ENCODE assay signal across 7 mouse cellular contexts in the genomic region with DNA sequence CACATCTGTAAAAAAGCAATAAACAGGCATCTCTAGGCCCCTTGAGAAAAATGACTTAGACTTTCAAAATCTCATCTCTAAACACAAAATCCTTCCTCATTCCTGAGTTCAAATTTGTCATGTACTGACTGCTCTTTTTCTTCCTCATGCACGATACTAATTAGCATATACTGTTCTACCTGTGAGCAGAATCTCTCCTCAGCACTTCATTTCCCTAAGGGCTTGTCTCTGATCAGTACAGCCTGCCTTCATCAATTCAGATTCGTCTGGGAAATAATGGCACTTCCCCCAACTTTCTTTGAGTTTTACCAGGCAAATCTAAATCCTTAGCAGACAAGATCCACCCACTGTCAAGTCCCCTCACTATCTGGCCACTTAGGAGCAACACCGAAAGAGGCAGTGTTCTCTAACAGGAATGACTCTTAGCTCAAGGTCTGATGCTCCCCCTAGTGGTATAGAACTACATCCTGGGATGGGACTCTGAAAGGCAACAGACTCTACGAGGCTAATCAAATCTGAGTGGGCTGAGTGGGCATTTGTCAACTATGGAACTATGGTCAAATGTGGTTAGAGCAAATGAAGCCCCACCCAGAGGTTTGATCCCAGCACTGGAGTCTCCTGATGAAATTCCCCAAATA.
DNase-seq lines count a peak whose midpoint lies in the region; ATAC-seq and TF ChIP-seq lines count a peak whose summit lies in the region.

No protein-coding gene starts in this region.

- H3K9me3 ChIP-seq in heart, embryonic 12.5 days (replicated peaks), result no peaks in the 10 kb centered on the region
- no peaks in the 10 kb centered on the region for H3K9me3 ChIP-seq in kidney, embryonic 16.5 days (ENCODE audit: low read length)
- H3K9me3 ChIP-seq in lung, embryonic 14.5 days (ENCODE audit: low read depth, low read length), result no peaks in the 10 kb centered on the region

- H3K27ac ChIP-seq in heart, embryonic 12.5 days (ENCODE audit: poor library complexity, severe bottlenecking), result no peak overlapping the region
- H3K27ac ChIP-seq in kidney, embryonic 16.5 days (ENCODE audit: low read length), result no peak overlapping the region
- H3K27ac ChIP-seq in lung, embryonic 14.5 days (ENCODE audit: low read depth), result no peak overlapping the region

- H3K27me3 ChIP-seq in heart, embryonic 12.5 days (replicated peaks), result no peaks in the 10 kb centered on the region
- no peaks in the 10 kb centered on the region for H3K27me3 ChIP-seq in kidney, embryonic 16.5 days (ENCODE audit: insufficient read depth, low read length)
- no peaks in the 10 kb centered on the region for H3K27me3 ChIP-seq in lung, embryonic 14.5 days (ENCODE audit: insufficient read depth, low read length)

- no peak overlapping the region for H3K4me3 ChIP-seq in heart, embryonic 12.5 days
- no peak overlapping the region for H3K4me3 ChIP-seq in kidney, embryonic 16.5 days (ENCODE audit: low read length)
- no peak overlapping the region for H3K4me3 ChIP-seq in lung, embryonic 14.5 days (ENCODE audit: low read depth, low read length)

- peak; percentile 77 for ATAC-seq in heart, embryonic 12.5 days (ENCODE audit: insufficient number of reproducible peaks, low FRiP score)
- ATAC-seq in kidney, embryonic 16.5 days (ENCODE audit: low FRiP score, low TSS enrichment), result peak; percentile 82
- peak; percentile 85; the same call in 1 of the 2 replicates for ATAC-seq in lung, embryonic 14.5 days (ENCODE audit: insufficient read depth)
- ATAC-seq in neutrophil, adult 5-6 weeks (ENCODE audit: extremely low read depth, insufficient number of reproducible peaks, low FRiP score, poor library complexity, severe bottlenecking), result peak; percentile 93

- DNase-seq in ES-CJ7 (ENCODE audit: low read depth, low spot score), result peak; percentile 90
- DNase-seq in adipocyte (ENCODE audit: low spot score), result peak; percentile 76
- peak; percentile 47 for DNase-seq in embryo, embryonic 9.5 days (ENCODE audit: extremely low spot score)
- peak; percentile 87 for DNase-seq in lung, embryonic 14.5 days

- no peak overlapping the region for H3K4me2 ChIP-seq in heart, embryonic 12.5 days
- H3K4me2 ChIP-seq in kidney, embryonic 16.5 days (replicated peaks; ENCODE audit: low read depth, low read length), result no peak overlapping the region
- H3K4me2 ChIP-seq in lung, embryonic 14.5 days, result no peak overlapping the region

- WGBS in heart, embryonic 12.5 days, result 24% methylated on average over 4 of the region's 4 CpGs
- 21% methylated on average over 4 of the region's 4 CpGs for WGBS in kidney, embryonic 16.5 days
- 23% methylated on average over 4 of the region's 4 CpGs for WGBS in lung, embryonic 14.5 days

- peak; percentile 86 for TF ChIP-seq CTCF in lung, embryonic 14.5 days (IDR thresholded peaks at IDR 0.05; ENCODE audit: low read depth)

- H3K9ac ChIP-seq in heart, embryonic 12.5 days, result no peak overlapping the region
- no peak overlapping the region for H3K9ac ChIP-seq in kidney, embryonic 16.5 days (replicated peaks; ENCODE audit: low read length)
- H3K9ac ChIP-seq in lung, embryonic 14.5 days, result no peak overlapping the region

- H3K4me1 ChIP-seq in heart, embryonic 12.5 days (replicated peaks), result no peaks in the 10 kb centered on the region
- H3K4me1 ChIP-seq in kidney, embryonic 16.5 days (ENCODE audit: insufficient read depth, low read length), result no peaks in the 10 kb centered on the region
- H3K4me1 ChIP-seq in lung, embryonic 14.5 days (ENCODE audit: insufficient read depth), result no peaks in the 10 kb centered on the region

- peaks cover 14% of the 10 kb centered on the region for H3K36me3 ChIP-seq in heart, embryonic 12.5 days
- H3K36me3 ChIP-seq in kidney, embryonic 16.5 days (ENCODE audit: insufficient read depth, low read length), result 0 out of 2 replicates have a peak, but pooled peaks cover 5% of the 10 kb centered on the region
- no peaks in the 10 kb centered on the region for H3K36me3 ChIP-seq in lung, embryonic 14.5 days (ENCODE audit: insufficient read depth)
